Mouse (Mus musculus) gonadal fat pad, adult 2 months (tissue): ENCODE measurements around the gene Homer2. TPM values are rescaled to one million over a fixed set of nuclear protein-coding genes. Genes with fewer than 3 reads are reported as not detected.

Experiments
- DNase-seq: peaks from one replicate; pipeline ENCODE4 v3.0.0-alpha.2; 2012; ENCODE audit warnings: low read depth
- polyA plus RNA-seq: library from polyadenylated mRNA; depleted of rRNA; stranded (reverse); fragments of >200 nt; gene quantifications from 2 replicates; pipeline ENCODE4 v1.2.3, GENCODE M21; 2012; rRNA removed

Homer2 gene
- polyA plus RNA-seq, 1 experiment: 1.6 TPM

GRCm38 (mm10) chr7:81560101-81561049 lies 147.0 kb downstream of the Homer2 start:
- no peak for DNase-seq

- no peak for DNase-seq
These were observed 147.9 kb downstream of the Homer2 start for GRCm38 (mm10) chr7:81559231-81559980.

GRCm38 (mm10) chr7:81557985-81558360 lies 149.4 kb downstream of the Homer2 start:
- no peak for DNase-seq

- DNase-seq: no peak
These were observed 149.9 kb downstream of the Homer2 start for GRCm38 (mm10) chr7:81557252-81557984.

- no peak for DNase-seq
These were observed 150.5 kb downstream of the Homer2 start for GRCm38 (mm10) chr7:81556839-81557238.

- DNase-seq: no peak
These were observed 153.0 kb downstream of the Homer2 start for GRCm38 (mm10) chr7:81554369-81554768.

GRCm38 (mm10) chr7:81553589-81553988 lies 153.7 kb downstream of the Homer2 start:
- DNase-seq: no peak

Other genes with a start within 250 kb of the Homer2 start
- gene Ap3b2, start 213.6 kb downstream of the Homer2 start, polyA plus RNA-seq: 45.8 and 49.7 TPM in 2 replicates
- gene BC048679, start 209.2 kb downstream of the Homer2 start, polyA plus RNA-seq: 1,383 and 1,595 TPM in 2 replicates
- gene Fsd2, start 140.6 kb downstream of the Homer2 start, polyA plus RNA-seq: 5.7 and 11.2 TPM in 2 replicates
- gene Whamm, start 136.3 kb downstream of the Homer2 start, polyA plus RNA-seq: 19.1 and 21.6 TPM in 2 replicates
- gene Ramac, start 55.4 kb upstream of the Homer2 start, polyA plus RNA-seq: 16.7 and 17.7 TPM in 2 replicates
- gene 3110040N11Rik, start 82.0 kb upstream of the Homer2 start, polyA plus RNA-seq: 35.6 and 60.7 TPM in 2 replicates
- 39.4 and 48.1 TPM in 2 replicates for gene Btbd1, start 121.9 kb upstream of the Homer2 start, polyA plus RNA-seq
- gene Gm10160, start 148.3 kb upstream of the Homer2 start, polyA plus RNA-seq: not detected in 2 replicates
- 33.7 and 36.5 TPM in 2 replicates for gene Tm6sf1, start 151.5 kb upstream of the Homer2 start, polyA plus RNA-seq
- gene Hdgfl3, start 226.9 kb upstream of the Homer2 start, polyA plus RNA-seq: 3.1 and 4.5 TPM in 2 replicates